Mouse (Mus musculus) left cerebral cortex, postnatal 10 days (tissue): ENCODE data around the gene Dock1. TPM values are rescaled to one million over a fixed set of nuclear protein-coding genes. Genes with fewer than 3 reads are reported as not detected.

Experiments
- DNase-seq, 2 experiments: peaks; one replicate each; pipeline ENCODE4 v3.0.0; 2021 to 2022; ENCODE audit warnings: low spot score in 2 of 2, mixed read lengths in 1 of 2; ENCODE audit errors: extremely low spot score in 1 of 2
- intact Hi-C: fragments of 180-260 bp; cut with DNase I; formaldehyde crosslinking; loops from one replicate; pipeline ENCODE4 v1.15.1; 2025
- total RNA-seq, 2 experiments: library from RNA; stranded (reverse); gene quantifications; 2 replicates each; pipeline ENCODE4 v1.2.3; 2021

The Dock1 gene
- total RNA-seq, 2 experiments from 2014 or later, result 19.4 to 20.8 TPM

DNA sequence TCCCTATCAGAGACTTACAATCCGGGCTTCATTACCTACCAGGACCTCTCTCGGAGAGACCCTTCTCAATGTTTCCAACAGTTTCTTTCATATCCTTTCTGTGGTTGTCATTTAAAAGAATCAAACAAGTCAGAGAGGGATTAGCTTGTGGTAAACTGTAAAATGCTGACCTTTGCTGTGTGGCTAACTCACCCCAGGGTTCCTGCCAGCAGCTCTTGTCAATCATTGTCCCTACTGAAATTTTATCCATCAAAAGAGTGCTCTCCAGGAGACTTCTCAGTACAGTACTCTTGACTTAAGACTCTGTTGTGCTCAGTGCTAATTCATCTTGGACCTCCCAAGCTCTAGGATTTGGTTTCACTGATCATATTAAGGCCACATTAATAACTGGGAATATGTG is 231.5 kb downstream of the Dock1 start:
- intact Hi-C loops, result no loop called here

DNA sequence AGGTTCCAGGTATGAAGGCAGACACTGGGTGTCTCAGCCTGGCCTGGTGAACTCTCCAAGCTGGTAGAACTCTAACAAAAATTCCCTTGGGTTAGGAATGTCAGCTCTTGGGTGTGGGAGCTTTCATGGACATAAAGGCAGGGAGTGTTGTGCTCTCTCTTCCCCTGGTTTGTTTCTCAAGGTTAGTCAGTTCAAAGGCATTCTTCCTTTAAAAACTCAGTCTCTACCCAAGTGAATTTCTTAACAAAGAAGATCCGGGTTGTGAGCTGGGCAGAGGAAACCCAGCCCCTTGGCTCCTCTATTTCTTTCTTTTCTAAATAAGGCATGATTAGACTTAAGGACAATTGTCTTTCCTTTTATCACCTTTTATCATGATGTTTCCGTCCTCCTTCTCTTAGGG is 261.4 kb downstream of the Dock1 start:
- intact Hi-C loops, result no loop called here
- DNase-seq, result no peak

More for the DNA sequence above, 231.5 kb downstream of the Dock1 start:
- DNase-seq, result no peak

DNA sequence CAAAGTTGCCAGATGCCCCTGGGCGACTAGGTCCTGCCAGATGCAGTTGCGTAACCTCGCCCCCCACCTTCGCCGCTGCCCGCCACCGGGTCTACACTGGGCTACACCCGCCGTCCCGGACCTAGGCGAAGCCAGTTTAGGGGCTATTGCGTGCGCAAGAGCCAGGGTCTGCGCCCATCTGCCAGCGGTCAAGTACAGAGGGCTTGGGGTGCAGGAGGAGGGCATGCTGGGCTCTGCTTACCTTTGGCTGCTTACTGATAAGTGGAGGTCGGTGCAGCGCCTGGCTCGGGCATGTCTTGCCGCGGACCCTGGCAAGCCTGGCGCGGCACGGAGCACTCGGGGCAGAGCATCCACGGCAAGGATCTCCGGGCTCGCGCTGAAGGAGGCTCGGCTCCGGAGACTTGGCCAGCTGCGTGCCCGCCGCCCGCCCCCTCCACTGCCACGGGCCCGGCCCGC is 267.0 kb downstream of the Dock1 start:
- DNase-seq, result peak; percentile 10 to 51
- intact Hi-C loops, result no loop called here

DNA sequence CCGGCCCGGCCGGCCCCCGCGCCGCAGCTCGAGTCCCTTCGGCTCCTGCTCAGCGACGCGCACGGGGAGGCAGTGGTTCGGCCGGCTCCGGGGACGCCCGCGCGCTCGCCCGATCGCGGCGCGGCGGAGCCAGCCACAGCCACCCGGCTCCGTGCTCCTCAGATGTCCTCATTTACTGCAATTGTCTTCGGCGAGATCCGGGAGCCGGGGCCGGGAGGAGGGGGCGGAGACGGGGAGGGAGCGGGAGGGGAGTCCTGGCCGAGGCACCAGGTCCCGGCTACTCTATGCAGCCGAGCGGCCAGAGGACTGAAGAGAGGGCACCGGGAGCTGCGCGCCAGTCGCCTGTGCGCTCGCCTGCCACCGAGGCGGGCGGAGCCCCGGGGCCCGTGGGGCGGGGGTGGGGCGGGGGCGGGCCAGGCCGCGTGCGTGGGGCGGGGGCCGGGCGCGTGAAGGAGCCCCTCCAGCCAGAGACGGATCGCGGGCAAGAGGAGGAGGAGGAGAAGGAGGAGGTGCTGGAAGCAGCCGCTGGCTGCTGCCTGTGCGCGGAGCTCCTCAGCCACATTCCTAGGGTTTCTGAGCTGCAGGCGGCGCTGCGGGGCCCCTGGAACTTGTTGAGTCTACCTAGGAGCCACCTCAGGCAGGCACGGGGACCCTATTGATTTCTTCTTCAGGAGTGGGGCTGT is 267.6 kb downstream of the Dock1 start, which contains the start of gene Fam196a:
Gene Fam196a, minus strand, starts transcription at position 504 of the 683 bp plus-strand sequence.
- DNase-seq, result peak; percentile 63 to 74
- intact Hi-C loops, result no loop called here

DNA sequence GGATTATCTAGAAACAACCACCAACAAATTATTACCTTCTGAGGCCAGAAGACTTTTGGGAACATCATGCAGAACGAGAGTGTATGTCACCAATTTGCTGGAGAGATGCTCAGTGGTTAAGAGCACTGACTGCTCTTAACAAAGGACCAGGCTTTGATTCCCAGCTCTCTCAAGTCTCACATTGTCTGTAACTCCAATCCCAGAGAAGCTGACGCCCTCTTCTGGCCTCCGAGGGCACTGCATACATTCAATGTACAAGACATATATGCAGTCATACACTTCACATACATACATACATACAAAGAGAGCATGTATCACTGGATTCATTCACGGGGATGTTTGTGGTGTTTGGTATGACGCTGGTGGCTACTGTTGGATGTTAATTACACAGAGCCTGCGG is 271.4 kb downstream of the Dock1 start:
- intact Hi-C loops, result no loop called here
- no peak for DNase-seq

DNA sequence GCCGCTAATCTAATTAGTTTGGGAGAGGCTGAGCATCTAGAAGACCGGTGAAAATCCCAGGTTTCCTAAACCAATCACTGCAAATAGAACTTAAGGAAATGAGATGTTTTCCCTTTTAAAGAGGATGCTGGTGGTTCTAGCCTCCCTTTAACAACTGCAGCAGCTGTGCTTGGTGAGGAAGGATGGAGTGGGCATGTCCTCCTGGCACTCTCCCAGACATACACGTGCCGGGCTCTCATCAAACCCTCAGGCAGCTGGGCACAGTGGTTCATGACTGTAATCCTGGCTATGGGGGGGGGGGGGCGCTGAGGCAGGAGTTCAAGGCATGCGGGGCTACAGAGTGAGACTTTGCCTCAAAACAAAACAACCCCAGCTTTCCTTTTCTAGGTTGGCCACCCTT is 272.6 kb downstream of the Dock1 start:
- DNase-seq, result no peak
- intact Hi-C loops, result no loop called here

DNA sequence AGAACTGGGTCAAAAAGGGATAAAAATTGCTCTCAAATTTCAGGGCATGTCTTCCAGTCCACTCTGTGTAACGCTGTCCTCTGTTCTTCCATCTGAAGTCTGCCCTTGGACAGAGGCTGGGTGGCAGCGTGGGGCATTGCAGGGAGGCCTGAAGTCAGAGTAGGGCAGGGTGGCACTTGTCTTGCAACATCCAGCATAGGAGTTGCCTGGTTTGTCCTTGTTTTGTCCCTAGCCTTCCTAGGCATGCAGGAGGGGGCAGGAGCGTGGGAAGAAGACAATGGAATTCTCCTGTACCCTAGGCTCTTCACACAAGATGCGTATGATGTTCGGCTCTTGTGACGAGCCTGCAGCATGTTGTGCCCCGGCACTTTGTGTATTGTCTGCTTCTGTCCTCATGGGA is 273.2 kb downstream of the Dock1 start:
- DNase-seq, result no peak
- intact Hi-C loops, result no loop called here

DNA sequence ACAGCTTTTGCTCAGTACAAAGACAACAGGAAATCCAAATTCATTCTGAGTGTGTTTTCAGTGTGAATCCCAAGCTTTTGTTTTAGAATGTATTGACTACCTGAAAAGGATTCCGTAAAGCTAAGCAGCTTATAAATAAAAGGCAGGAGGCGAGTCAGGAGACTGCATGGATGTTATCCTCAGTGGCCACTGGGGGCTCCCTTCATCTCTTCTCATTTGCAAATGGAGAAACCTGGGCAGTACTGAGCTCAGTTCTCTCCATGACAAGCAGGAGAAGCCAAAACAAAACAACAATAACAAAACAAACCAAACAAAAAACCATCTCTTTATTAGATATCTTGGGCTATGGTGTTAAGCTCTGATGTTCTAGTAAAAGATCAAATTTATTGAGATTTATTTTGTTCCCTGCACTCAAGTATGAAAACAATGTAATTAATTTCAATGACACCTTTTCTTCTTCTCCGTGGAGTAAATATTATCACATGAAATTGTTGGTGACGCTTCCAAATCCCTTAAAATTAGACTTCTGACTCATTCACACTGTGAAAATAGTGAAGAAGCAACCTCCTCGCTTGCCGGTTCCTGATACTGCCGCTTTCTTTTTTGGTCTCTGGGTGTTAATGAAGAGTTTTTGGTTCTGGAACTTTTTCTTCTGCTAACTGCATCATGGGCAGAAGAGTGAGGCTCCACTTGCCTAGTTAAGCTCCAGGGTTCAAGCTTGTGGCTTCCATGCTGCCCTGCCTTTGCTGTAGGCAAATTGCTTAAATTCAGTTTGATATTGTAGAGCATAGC is 275.7 kb downstream of the Dock1 start:
- intact Hi-C loops, result no loop called here
- DNase-seq, result no peak

DNA sequence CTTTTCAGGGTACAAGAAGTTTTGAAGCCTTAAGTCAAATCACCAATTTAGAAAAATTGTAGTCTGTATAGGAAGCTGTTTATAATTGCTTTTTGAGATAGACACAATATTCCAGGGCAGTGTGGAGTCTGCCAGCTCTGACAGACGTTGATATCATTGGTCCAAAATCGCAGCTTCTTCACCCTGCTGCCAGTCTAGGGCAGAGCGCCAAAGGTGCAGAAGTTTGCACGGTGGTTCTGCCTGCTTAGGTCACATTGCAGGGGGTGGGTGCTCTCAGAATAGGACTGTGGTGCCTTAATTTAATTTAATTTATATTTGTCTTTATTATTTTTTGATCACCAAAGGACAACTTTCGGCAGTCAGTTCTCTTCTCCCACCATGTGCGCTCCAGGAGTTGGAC is 288.6 kb downstream of the Dock1 start:
- no peak for DNase-seq
- intact Hi-C loops, result no loop called here

DNA sequence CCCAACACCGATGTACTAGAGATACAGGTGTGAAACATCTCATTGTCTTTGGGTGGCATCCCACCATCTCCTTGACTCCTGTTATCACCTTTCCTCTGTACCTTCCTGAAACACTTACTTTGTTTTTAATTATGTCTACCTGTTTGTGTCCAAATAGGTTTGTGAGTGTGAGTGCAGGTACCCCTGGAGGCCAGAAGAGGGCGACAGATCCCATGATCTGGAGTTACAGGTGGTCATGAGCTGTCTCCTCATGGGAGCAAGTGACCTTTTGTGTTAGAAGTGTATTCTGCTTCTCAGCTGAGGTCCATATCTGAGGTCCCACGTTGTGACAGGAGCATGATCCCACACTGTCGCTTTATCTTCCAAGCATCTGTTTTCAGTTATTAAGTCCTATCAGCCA is 290.4 kb downstream of the Dock1 start:
- intact Hi-C loops, result no loop called here
- no peak for DNase-seq

DNA sequence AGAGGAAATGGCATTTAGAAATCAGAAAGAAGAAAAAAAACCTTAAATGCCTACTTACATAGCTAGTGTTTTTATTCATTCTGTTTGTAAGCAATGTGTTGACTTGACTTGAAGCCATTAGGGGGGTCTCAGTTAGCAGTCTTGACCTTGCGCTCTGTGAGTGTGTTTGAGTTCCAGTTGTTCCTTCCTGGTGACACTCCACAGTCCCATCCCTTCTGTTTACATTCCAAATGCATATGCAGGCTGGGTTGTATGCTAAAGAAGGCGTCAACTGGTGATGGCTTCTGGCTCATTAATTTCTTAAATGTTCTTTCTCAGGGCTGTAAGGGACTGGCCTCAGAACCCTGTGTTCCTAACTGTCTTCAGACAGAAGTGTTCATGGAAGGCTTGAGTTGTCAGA is 291.2 kb downstream of the Dock1 start:
- intact Hi-C loops, result no loop called here
- no peak for DNase-seq

DNA sequence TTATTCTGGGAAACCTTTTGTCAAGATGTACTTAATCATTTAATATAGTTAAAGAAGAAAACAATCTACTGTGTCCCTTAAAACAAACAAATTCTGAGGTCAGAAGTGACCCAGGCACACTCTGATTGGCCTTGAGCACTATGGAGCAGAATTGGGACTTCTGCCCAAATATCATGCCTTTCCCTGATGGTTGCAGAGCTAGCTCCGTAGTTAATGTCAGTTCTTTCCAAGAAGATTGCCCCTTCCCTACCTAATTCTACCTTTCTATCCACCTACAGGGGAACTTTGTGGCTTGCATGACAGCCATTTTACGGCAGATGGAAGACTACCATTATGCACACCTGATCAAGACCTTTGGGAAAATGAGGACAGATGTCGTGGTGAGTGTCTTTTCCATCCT is 319.8 kb downstream of the Dock1 start:
- intact Hi-C loops, result no loop called here
- DNase-seq, result no peak

DNA sequence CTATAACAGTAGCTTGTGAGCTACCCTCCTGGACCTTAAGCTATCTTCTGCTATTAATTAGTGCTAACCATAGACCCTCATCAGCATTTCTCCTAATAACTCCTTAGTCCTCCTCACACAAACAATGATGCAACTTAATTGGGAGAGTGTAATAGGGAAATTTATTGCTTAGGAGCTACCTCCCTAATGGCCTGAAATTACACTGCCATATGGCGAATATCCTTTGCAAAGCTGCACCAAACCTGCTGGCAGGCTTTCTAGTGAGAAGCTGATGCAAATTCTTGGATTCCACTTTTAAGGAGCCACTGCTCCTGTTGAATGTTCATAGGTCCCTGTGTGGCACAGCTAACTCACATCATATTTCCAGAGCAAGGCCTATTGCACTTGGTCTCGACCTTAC is 320.5 kb downstream of the Dock1 start:
- intact Hi-C loops, result no loop called here
- DNase-seq, result no peak

DNA sequence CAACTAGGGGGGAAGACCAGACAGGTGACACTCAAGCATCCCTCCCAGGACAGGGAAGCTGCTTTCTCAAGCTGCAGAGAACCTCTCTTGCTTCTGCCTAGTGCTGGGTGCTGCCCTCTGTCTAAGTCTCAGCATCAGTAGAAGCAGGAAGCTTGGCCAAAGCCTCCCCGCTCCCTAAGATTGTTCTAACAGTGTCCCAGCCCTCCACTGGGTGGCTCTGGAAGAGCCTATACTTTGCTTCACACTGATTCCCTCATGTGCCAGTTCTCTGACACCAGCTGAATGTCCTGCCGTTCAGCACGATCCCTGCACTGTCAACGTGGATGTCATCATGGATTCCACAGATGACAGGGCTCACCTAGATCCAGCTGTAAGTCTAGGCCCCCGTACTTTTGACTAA is 324.5 kb downstream of the Dock1 start:
- DNase-seq, result no peak
- intact Hi-C loops, result no loop called here

DNA sequence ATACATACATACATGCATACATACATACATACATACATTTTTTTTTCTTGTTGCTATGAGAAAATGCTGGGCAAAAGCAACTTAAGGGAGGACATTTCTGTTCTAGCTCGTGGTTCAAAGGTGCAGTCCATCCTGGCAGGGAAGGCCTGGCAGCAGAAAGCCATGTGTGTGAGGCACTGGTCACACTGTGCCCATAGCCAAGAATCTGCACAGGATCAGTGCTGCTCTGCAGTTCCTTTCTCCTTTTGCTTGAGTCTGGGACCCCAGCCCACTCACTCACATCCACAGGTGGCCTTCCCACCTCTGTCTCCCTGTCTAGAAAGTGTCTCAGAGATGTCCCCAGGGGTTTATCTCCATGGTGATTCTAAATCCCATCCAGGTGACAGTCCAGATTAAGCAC is 331.8 kb downstream of the Dock1 start:
- intact Hi-C loops, result no loop called here
- DNase-seq, result no peak

DNA sequence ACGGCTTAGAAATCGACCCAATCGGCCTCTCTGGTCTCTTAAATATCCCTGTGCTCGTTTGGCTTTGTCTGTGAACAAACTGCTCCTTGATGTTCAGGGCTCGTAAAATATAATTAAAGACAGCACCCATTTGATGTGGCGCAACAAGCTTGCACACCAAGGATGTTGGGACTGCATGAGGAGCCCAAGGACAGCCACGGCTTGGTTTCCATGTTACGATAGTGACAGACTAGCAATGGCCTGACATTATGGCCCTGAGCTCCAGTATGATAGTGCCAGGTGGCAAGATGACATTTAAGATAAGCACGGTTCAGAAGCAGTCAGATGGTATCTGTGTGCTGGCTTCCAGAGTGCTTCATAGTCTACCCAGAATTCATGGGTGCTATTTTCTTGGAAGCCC is 332.4 kb downstream of the Dock1 start:
- intact Hi-C loops, result no loop called here
- no peak for DNase-seq

DNA sequence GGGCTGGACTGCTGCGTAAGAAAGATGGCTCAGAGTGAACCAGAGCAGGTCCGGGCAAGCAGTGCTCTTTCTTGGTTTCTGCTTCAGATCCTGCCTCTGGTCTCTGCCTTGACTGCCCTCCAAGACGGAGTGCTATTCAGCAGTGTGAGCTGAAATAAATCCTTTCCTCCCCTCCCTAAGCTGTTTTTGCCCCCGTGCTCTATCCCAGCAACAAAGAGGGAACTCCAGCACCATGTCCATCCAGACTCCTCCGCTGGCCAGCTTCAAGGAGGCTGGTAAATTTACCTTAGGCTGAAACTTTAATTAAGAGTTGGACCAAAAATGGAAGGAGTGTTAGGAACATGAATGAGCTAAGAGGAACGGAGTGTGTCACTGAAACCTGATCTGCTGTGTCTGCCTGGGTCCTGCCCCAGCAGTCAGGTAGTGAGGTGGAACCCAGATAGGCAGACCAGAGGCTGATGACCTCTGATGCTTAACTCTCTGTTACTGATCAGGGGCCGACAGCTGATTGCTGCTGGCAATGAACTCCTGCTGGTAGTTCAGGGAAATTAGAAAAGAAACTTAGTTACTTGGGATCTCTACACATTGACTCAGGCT is 335.6 kb downstream of the Dock1 start:
- DNase-seq, result no peak
- intact Hi-C loops, result no loop called here

DNA sequence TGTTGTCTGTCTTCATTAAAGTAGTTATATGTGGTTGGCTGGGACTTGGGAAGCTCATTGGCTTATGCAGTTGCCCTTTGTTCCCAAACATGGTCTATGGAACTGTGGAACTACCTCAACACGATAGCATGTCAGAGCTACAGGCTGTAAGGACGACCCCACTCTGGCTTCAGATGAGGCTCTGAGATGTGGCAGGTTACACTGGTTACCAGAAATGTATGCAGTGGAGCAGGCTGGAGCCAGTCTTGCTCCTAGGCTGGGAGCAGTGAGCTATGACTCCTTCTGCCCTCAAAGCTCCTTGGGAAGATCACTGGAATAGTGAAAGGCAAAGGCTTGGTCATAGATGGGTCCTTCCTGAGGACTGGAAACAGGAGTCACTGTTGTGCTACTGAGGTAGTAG is 337.6 kb downstream of the Dock1 start:
- intact Hi-C loops, result no loop called here
- DNase-seq, result no peak

DNA sequence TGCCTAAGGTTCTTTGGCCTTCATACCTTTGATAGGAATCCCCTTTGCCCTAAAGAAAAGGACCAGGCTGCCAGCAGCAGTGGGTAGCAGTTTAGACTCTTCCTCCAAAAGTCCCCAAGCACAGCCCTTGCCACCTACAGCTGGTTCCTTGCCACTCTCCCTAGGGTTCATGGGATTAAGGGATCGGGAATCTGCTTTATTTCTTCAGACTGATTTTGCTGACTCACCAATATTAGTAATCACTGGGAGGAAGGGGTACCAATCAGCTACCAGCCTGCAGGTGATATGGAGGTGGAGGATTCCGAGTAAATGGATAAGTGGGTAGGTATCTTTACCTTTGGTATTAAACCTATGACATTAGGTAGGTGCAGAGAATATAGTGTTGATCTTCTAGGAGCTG is 340.5 kb downstream of the Dock1 start:
- no peak for DNase-seq
- intact Hi-C loops, result no loop called here

DNA sequence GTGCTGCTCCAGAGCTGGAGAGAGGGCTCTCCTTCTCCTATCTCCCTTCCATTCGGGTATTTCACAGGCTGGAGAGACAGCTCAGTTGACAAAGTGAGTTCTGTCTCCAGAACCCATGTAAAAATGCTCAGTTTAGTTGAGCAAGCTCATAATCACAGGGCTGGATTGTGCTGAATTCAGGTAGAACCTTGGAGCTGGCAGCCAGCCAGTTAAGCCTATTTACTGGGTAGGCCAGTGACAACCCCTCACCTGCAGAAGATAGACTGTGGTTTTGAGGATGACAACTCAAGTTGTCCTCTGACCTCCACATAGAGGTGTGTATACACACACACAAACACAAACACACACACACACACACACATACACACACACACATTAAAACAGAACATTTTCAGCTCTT is 347.1 kb downstream of the Dock1 start:
- intact Hi-C loops, result no loop called here
- DNase-seq, result no peak
